Mouse (Mus musculus) kidney, embryonic 16.5 days (tissue): ENCODE data around the gene Sbf1. TPM values are rescaled to one million over a fixed set of nuclear protein-coding genes. Genes with fewer than 3 reads are reported as not detected.
A peak's percentile ranks its signal among the peaks of the same experiment; 100 is the strongest.

Experiments used
- ATAC-seq: fragments of 200-750 bp; cut with Nextera tagmentation; 2 replicates; pipeline ENCODE4 v1.8.0; 2017; ENCODE audit warnings: moderate TSS enrichment; ENCODE audit not compliant: low FRiP score, low TSS enrichment
- H3K27ac ChIP-seq: fragments of 300-500 bp; sonication (generic); 2 replicates; pipeline ENCODE4 v1.5.1; 2014; ENCODE audit warnings: low read length
- H3K27me3 ChIP-seq: fragments of 300-500 bp; sonication (generic); 2 replicates; pipeline ENCODE4 v1.6.1; 2014; ENCODE audit warnings: low read length, control low read depth, mixed read lengths; ENCODE audit not compliant: insufficient read depth
- H3K36me3 ChIP-seq: fragments of 300-500 bp; sonication (generic); 2 replicates; pipeline ENCODE4 v1.6.1; 2014; ENCODE audit warnings: low read length, control low read depth, mixed read lengths; ENCODE audit not compliant: insufficient read depth
- H3K4me1 ChIP-seq: fragments of 300-500 bp; sonication (generic); 2 replicates; pipeline ENCODE4 v1.6.1; 2014; ENCODE audit warnings: low read length, control low read depth, mixed read lengths; ENCODE audit not compliant: insufficient read depth
- H3K4me2 ChIP-seq: fragments of 300-500 bp; sonication (generic); replicated peaks from 2 replicates; pipeline ENCODE4 v1.6.1; 2014; ENCODE audit warnings: low read depth, low read length
- H3K4me3 ChIP-seq: fragments of 300-500 bp; sonication (generic); 2 replicates; pipeline ENCODE4 v1.5.1; 2014; ENCODE audit warnings: mild to moderate bottlenecking, low read length
- H3K9ac ChIP-seq: fragments of 300-500 bp; sonication (generic); replicated peaks from 2 replicates; pipeline ENCODE4 v1.6.1; 2014; ENCODE audit warnings: low read length
- H3K9me3 ChIP-seq: fragments of 300-500 bp; sonication (generic); 2 replicates; pipeline ENCODE4 v1.6.1; 2016; ENCODE audit warnings: low read length, control low read depth
- WGBS: fragments of 180-500 bp; shearing (Covaris S2); extraction: QIAGEN DNeasy Blood & Tissue Kit; methylation state at CpG from one replicate; pipeline ENCODE4 v1.1.7; 2014; 5-methylcytosine and 5-hydroxymethylcytosine counted together
- microRNA-seq: library from miRNA; unstranded; fragments of <30 nt; microRNA quantifications from one replicate; pipeline ENCODE4, GENCODE M21; 2016
- polyA plus RNA-seq: library from polyadenylated mRNA; unstranded; fragments of >200 nt; fragmentation: Nextera tagmentation; extraction: Ambion mirVana; gene quantifications from 2 replicates; pipeline ENCODE4 v1.2.1, GENCODE M21; 2015

Gene Sbf1
- polyA plus RNA-seq, 1 experiment from 2014 or later = 49.3 TPM

- 73% methylated on average over 5 of the region's 5 CpGs for WGBS
- Histone ChIP-seq H3K36me3 (peaks cover 32% of the 10 kb centered on the region), H3K27ac (no peak overlapping the region)
Measured at GRCm38 (mm10) chr15:89264485-89264884, 50.6 kb downstream of the Sbf1 start.

GRCm38 (mm10) chr15:89258997-89259396 lies 56.1 kb downstream of the Sbf1 start:
- Histone ChIP-seq H3K4me1 (no peaks in the 10 kb centered on the region), H3K9me3 (no peaks in the 10 kb centered on the region), H3K4me2 (no peak overlapping the region), H3K9ac (no peak overlapping the region), H3K36me3 (peaks cover 19% of the 10 kb centered on the region; the same call in 1 of the 2 replicates), H3K4me3 (no peak overlapping the region), H3K27me3 (no peaks in the 10 kb centered on the region), H3K27ac (no peak overlapping the region)
- WGBS = 85% methylated on average over 5 of the region's 5 CpGs
- no peak for ATAC-seq

More at GRCm38 (mm10) chr15:89264485-89264884, 50.6 kb downstream of the Sbf1 start:
- H3K9ac ChIP-seq = no peak overlapping the region
- no peaks in the 10 kb centered on the region for H3K4me1 ChIP-seq
- H3K9me3 ChIP-seq = no peaks in the 10 kb centered on the region
- no peak overlapping the region for H3K4me2 ChIP-seq
- ATAC-seq = no peak
- no peaks in the 10 kb centered on the region for H3K27me3 ChIP-seq
- no peak overlapping the region for H3K4me3 ChIP-seq

- 81% methylated on average over 4 of the region's 4 CpGs for WGBS
- H3K27me3 ChIP-seq = no peaks in the 10 kb centered on the region
- H3K4me1 ChIP-seq = no peaks in the 10 kb centered on the region
- H3K36me3 ChIP-seq = peaks cover 18% of the 10 kb centered on the region; the same call in 1 of the 2 replicates
- no peak overlapping the region for H3K9ac ChIP-seq
- no peaks in the 10 kb centered on the region for H3K9me3 ChIP-seq
- no peak overlapping the region for H3K4me3 ChIP-seq
- no peak overlapping the region for H3K27ac ChIP-seq
- no peak for ATAC-seq
- H3K4me2 ChIP-seq = no peak overlapping the region
Measured at GRCm38 (mm10) chr15:89255330-89255729, 59.8 kb downstream of the Sbf1 start.

- ATAC-seq = no peak
- Histone ChIP-seq H3K27ac (no peak overlapping the region), H3K9ac (no peak overlapping the region), H3K4me3 (no peak overlapping the region), H3K4me2 (no peak overlapping the region), H3K27me3 (no peaks in the 10 kb centered on the region), H3K4me1 (no peaks in the 10 kb centered on the region), H3K36me3 (peaks cover 8% of the 10 kb centered on the region; the same call in 1 of the 2 replicates), H3K9me3 (no peaks in the 10 kb centered on the region)
- 83% methylated on average over 6 of the region's 6 CpGs for WGBS
Measured at GRCm38 (mm10) chr15:89249063-89249462, 66.0 kb downstream of the Sbf1 start.

GRCm38 (mm10) chr15:89241025-89241424 lies 74.1 kb downstream of the Sbf1 start:
- H3K27me3 ChIP-seq = no peaks in the 10 kb centered on the region
- H3K4me2 ChIP-seq = no peak overlapping the region
- no peak for ATAC-seq
- 74% methylated on average over 2 of the region's 2 CpGs for WGBS
- H3K9ac ChIP-seq = no peak overlapping the region
- H3K27ac ChIP-seq = no peak overlapping the region
- H3K4me3 ChIP-seq = no peak overlapping the region
- peaks cover 13% of the 10 kb centered on the region; the same call in 1 of the 2 replicates for H3K36me3 ChIP-seq
- no peaks in the 10 kb centered on the region for H3K9me3 ChIP-seq
- H3K4me1 ChIP-seq = no peaks in the 10 kb centered on the region

GRCm38 (mm10) chr15:89239751-89240392 lies 75.2 kb downstream of the Sbf1 start:
- no peaks in the 10 kb centered on the region for H3K27me3 ChIP-seq
- no peak overlapping the region for H3K4me3 ChIP-seq
- 0 out of 2 replicates have a peak overlapping the region, but pooled peaks have one; percentile 38 for H3K27ac ChIP-seq
- no peak overlapping the region for H3K4me2 ChIP-seq
- 57% methylated on average over 3 of the region's 3 CpGs for WGBS
- no peak for ATAC-seq
- no peaks in the 10 kb centered on the region for H3K9me3 ChIP-seq
- peaks cover 13% of the 10 kb centered on the region; the same call in 1 of the 2 replicates for H3K36me3 ChIP-seq
- H3K4me1 ChIP-seq = no peaks in the 10 kb centered on the region
- 0 out of 2 replicates have a peak overlapping the region, but pooled peaks have one; percentile 19 for H3K9ac ChIP-seq

Small RNAs within 50 kb of the gene (microRNA-seq; reads per million reads assigned to microRNA genes)
- not detected for gene Mir6959

Other genes starting within 250 kb of the Sbf1 start
- 53.8 and 60.3 TPM in 2 replicates for gene Trabd, start 240.2 kb downstream of the Sbf1 start, polyA plus RNA-seq
- 19.7 and 19.8 TPM in 2 replicates for gene Selenoo, start 226.2 kb downstream of the Sbf1 start, polyA plus RNA-seq
- gene Tubgcp6, start 192.2 kb downstream of the Sbf1 start, polyA plus RNA-seq = 14.7 and 17.8 TPM in 2 replicates
- gene Hdac10, start 186.6 kb downstream of the Sbf1 start, polyA plus RNA-seq = 23.4 and 25.8 TPM in 2 replicates
- gene Mapk12, start 174.6 kb downstream of the Sbf1 start, polyA plus RNA-seq = 15.5 and 16.2 TPM in 2 replicates
- 16.0 and 16.4 TPM in 2 replicates for gene Mapk11, start 165.7 kb downstream of the Sbf1 start, polyA plus RNA-seq
- 184 and 188 TPM in 2 replicates for gene Plxnb2, start 134.5 kb downstream of the Sbf1 start, polyA plus RNA-seq
- gene Dennd6b, start 118.8 kb downstream of the Sbf1 start, polyA plus RNA-seq = 20.4 and 21.9 TPM in 2 replicates
- gene Ppp6r2, start 103.8 kb downstream of the Sbf1 start, polyA plus RNA-seq = 24.0 and 26.7 TPM in 2 replicates
- 0.98 and 1.5 TPM in 2 replicates for gene Adm2, start 7.4 kb upstream of the Sbf1 start, polyA plus RNA-seq
- gene Miox, start 19.1 kb upstream of the Sbf1 start, polyA plus RNA-seq = 17.0 and 28.6 TPM in 2 replicates
- gene Lmf2, start 40.3 kb upstream of the Sbf1 start, polyA plus RNA-seq = 68.3 and 79.0 TPM in 2 replicates
- gene Ncaph2, start 40.4 kb upstream of the Sbf1 start, polyA plus RNA-seq = 165 and 175 TPM in 2 replicates
- 9.7 and 11.8 TPM in 2 replicates for gene Sco2, start 58.5 kb upstream of the Sbf1 start, polyA plus RNA-seq
- gene Tymp, start 61.7 kb upstream of the Sbf1 start, polyA plus RNA-seq = 0.94 and 1.9 TPM in 2 replicates
- gene Odf3b, start 64.0 kb upstream of the Sbf1 start, polyA plus RNA-seq = 1.1 and 1.6 TPM in 2 replicates
- gene Klhdc7b, start 69.6 kb upstream of the Sbf1 start, polyA plus RNA-seq = 0.04 TPM in 1 of 2 replicates, not detected in the other
- gene Syce3, start 95.2 kb upstream of the Sbf1 start, polyA plus RNA-seq = not detected in 2 replicates
- 7.4 and 8.1 TPM in 2 replicates for gene Cpt1b, start 110.6 kb upstream of the Sbf1 start, polyA plus RNA-seq
- 2.8 and 5.0 TPM in 2 replicates for gene C730034F03Rik, start 114.3 kb upstream of the Sbf1 start, polyA plus RNA-seq
- 0.33 TPM in 1 of 2 replicates, not detected in the other for gene Gm44502, start 114.4 kb upstream of the Sbf1 start, polyA plus RNA-seq
- 57.6 and 64.3 TPM in 2 replicates for gene Chkb, start 114.6 kb upstream of the Sbf1 start, polyA plus RNA-seq
- 0.92 and 1.1 TPM in 2 replicates for gene Mapk8ip2, start 138.6 kb upstream of the Sbf1 start, polyA plus RNA-seq
- 19.2 and 21.1 TPM in 2 replicates for gene Arsa, start 162.1 kb upstream of the Sbf1 start, polyA plus RNA-seq
- gene Shank3, start 184.3 kb upstream of the Sbf1 start, polyA plus RNA-seq = 1.8 and 2.9 TPM in 2 replicates